Mouse (Mus musculus) lung, adult 2 months (tissue): ENCODE measurements around the gene Gp1bb.

Experiments
- CTCF ChIP-seq: fragments of 200-500 bp; IDR thresholded peaks from 2 replicates; pipeline ENCODE4 v1.5.1; 2011; ENCODE audit warnings: mild to moderate bottlenecking, low read length, control low read depth; ENCODE audit not compliant: insufficient read depth
- POLR2A ChIP-seq: fragments of 200-500 bp; IDR thresholded peaks from 2 replicates; pipeline ENCODE4 v1.6.1; 2011; ENCODE audit warnings: low read depth, mild to moderate bottlenecking, control low read depth, low read length, borderline replicate concordance; ENCODE audit errors: extremely low read depth

GRCm38 (mm10) chr16:18613301-18613700 lies 8.9 kb downstream of the Gp1bb start:
- no peak for TF ChIP-seq CTCF
- no peak for TF ChIP-seq POLR2A
